Mouse (Mus musculus) liver (tissue): ENCODE measurements at regions not wholly inside any gene's neighbourhood (a gene's known extent, or its start where the extent isn't known, plus 50 kb on each side); places are given as distances from the start of the nearest gene placed in this dataset.

Experiments used
- DNase-seq: peaks from one replicate; pipeline ENCODE4 v3.0.0-alpha.2; 2020; ENCODE audit warnings: mixed read lengths

GRCm38 (mm10) chr12:107769801-107770515 is 233.4 kb downstream of the Bcl11b start:
- no peak for DNase-seq

- no peak for DNase-seq
Observed at GRCm38 (mm10) chr12:107770516-107770836, 232.9 kb downstream of the Bcl11b start.

GRCm38 (mm10) chr12:107771325-107771724 is 232.1 kb downstream of the Bcl11b start:
- no peak for DNase-seq

GRCm38 (mm10) chr12:107771809-107772208 is 231.6 kb downstream of the Bcl11b start:
- DNase-seq, result no peak

- DNase-seq, result no peak
Observed at GRCm38 (mm10) chr12:107778046-107778445, 225.4 kb downstream of the Bcl11b start.

- DNase-seq, result no peak
Observed at GRCm38 (mm10) chr12:107779306-107780057, 223.9 kb downstream of the Bcl11b start.

GRCm38 (mm10) chr12:107782147-107782546 is 221.3 kb downstream of the Bcl11b start:
- no peak for DNase-seq

- DNase-seq, result no peak
Observed at GRCm38 (mm10) chr12:107783831-107784230, 219.6 kb downstream of the Bcl11b start.

- DNase-seq, result no peak
Observed at GRCm38 (mm10) chr12:107789818-107790217, 213.6 kb downstream of the Bcl11b start.

GRCm38 (mm10) chr12:107800296-107800695 is 203.1 kb downstream of the Bcl11b start:
- DNase-seq, result no peak

GRCm38 (mm10) chr12:107807634-107808033 is 195.8 kb downstream of the Bcl11b start:
- DNase-seq, result no peak

GRCm38 (mm10) chr12:107808158-107808715 is 195.2 kb downstream of the Bcl11b start:
- DNase-seq, result no peak

- no peak for DNase-seq
Observed at GRCm38 (mm10) chr12:107811231-107811630, 192.2 kb downstream of the Bcl11b start.

GRCm38 (mm10) chr12:107812549-107813335 is 190.7 kb downstream of the Bcl11b start:
- no peak for DNase-seq

GRCm38 (mm10) chr12:107814926-107815325 is 188.5 kb downstream of the Bcl11b start:
- DNase-seq, result no peak

GRCm38 (mm10) chr12:107823768-107824394 is 179.5 kb downstream of the Bcl11b start:
- DNase-seq, result no peak

- no peak for DNase-seq
Observed at GRCm38 (mm10) chr12:107825921-107826320, 177.5 kb downstream of the Bcl11b start.

GRCm38 (mm10) chr12:107831400-107832128 is 171.8 kb downstream of the Bcl11b start:
- DNase-seq, result no peak

GRCm38 (mm10) chr12:107833001-107833400 is 170.4 kb downstream of the Bcl11b start:
- no peak for DNase-seq

GRCm38 (mm10) chr12:107834512-107834911 is 168.9 kb downstream of the Bcl11b start:
- no peak for DNase-seq

GRCm38 (mm10) chr12:107837741-107838140 is 165.7 kb downstream of the Bcl11b start:
- no peak for DNase-seq

- DNase-seq, result no peak
Observed at GRCm38 (mm10) chr12:107844631-107845030, 158.8 kb downstream of the Bcl11b start.
